Mouse (Mus musculus) CD4-positive naive resting alpha-beta T cell, adult 57 days (primary cell): ENCODE data around the gene Pi4k2a. TPM values are rescaled to one million over a fixed set of nuclear protein-coding genes. Genes with fewer than 3 reads are reported as not detected.

ENCODE experiments used
- total RNA-seq: library from RNA; stranded (reverse); gene quantifications from one replicate; pipeline ENCODE4 v1.2.4, GENCODE M21; 2023

Gene Pi4k2a
- 51.7 TPM for total RNA-seq

GRCm38 (mm10) chr19:42089748-42090595 lies at the start of gene Pi4k2a:
Gene Pi4k2a (plus strand): TSS chr19:42090470.

GRCm38 (mm10) chr19:42045269-42046102 lies 44.8 kb upstream of the Pi4k2a start, which contains the start of gene Hoga1:
Gene Hoga1 (plus strand): TSS chr19:42045610.

GRCm38 (mm10) chr19:42051948-42052347 lies 38.3 kb upstream of the Pi4k2a start, which contains the start of gene 4933411K16Rik:
Gene 4933411K16Rik (plus strand): TSS chr19:42052248.

GRCm38 (mm10) chr19:42086166-42086565 lies 4.1 kb upstream of the Pi4k2a start, which contains the start of gene Morn4:
Gene Morn4 (minus strand): TSS chr19:42086357.

GRCm38 (mm10) chr19:42128787-42129508 lies 38.7 kb downstream of the Pi4k2a start, which contains the start of gene Avpi1:
Gene Avpi1 (minus strand): TSS chr19:42129059.

GRCm38 (mm10) chr19:42147170-42147768 lies 57.0 kb downstream of the Pi4k2a start, which contains the start of gene Marveld1:
Gene Marveld1 (plus strand): TSS chr19:42147400.

GRCm38 (mm10) chr19:42163764-42164163 lies 73.5 kb downstream of the Pi4k2a start, which contains the start of gene Zfyve27:
Gene Zfyve27 (plus strand): TSS chr19:42163951.

Other genes starting within 250 kb of the Pi4k2a start
- 138 TPM for gene Frat2, start 242.3 kb upstream of the Pi4k2a start, total RNA-seq
- gene Rrp12, start 194.3 kb upstream of the Pi4k2a start, total RNA-seq: 29.6 TPM
- gene Pgam1, start 178.5 kb upstream of the Pi4k2a start, total RNA-seq: 50.5 TPM
- 46.8 TPM for gene Exosc1, start 157.0 kb upstream of the Pi4k2a start, total RNA-seq
- gene Zdhhc16, start 157.0 kb upstream of the Pi4k2a start, total RNA-seq: 37.5 TPM
- 135 TPM for gene Mms19, start 109.3 kb upstream of the Pi4k2a start, total RNA-seq
- 7.4 TPM for gene Ubtd1, start 108.7 kb upstream of the Pi4k2a start, total RNA-seq
- not detected for gene Ankrd2, start 54.5 kb upstream of the Pi4k2a start, total RNA-seq
- not detected for gene Hoga1, start 44.9 kb upstream of the Pi4k2a start, total RNA-seq
- gene 4933411K16Rik, start 38.2 kb upstream of the Pi4k2a start, total RNA-seq: not detected
- gene Morn4, start 4.1 kb upstream of the Pi4k2a start, total RNA-seq: 0.41 TPM
- gene Avpi1, start 38.6 kb downstream of the Pi4k2a start, total RNA-seq: 7.4 TPM
- 10.8 TPM for gene Marveld1, start 56.9 kb downstream of the Pi4k2a start, total RNA-seq
- 68.8 TPM for gene Zfyve27, start 73.5 kb downstream of the Pi4k2a start, total RNA-seq
- gene Sfrp5, start 111.8 kb downstream of the Pi4k2a start, total RNA-seq: not detected
- gene Golga7b, start 157.1 kb downstream of the Pi4k2a start, total RNA-seq: not detected